Mouse (Mus musculus) limb, embryonic 13.5 days (tissue): ENCODE results near the gene Uts2b. TPM values are rescaled to one million over a fixed set of nuclear protein-coding genes. Genes with fewer than 3 reads are reported as not detected.
"Not testable (repeated sequence)": the region's sequence is repeated elsewhere in the genome, so short reads cannot be mapped to it uniquely, and the experiment has no call there.

Experiments used
- ATAC-seq: fragments of 200-750 bp; cut with Nextera tagmentation; 2 replicates; pipeline ENCODE4 v1.8.0; 2017; ENCODE audit warnings: low read depth, moderate number of reproducible peaks, moderate TSS enrichment; ENCODE audit not compliant: low FRiP score
- H3K27ac ChIP-seq: fragments of 300-500 bp; sonication (generic); 2 replicates; pipeline ENCODE4 v1.5.1; 2015; ENCODE audit warnings: inconsistent platforms, mild to moderate bottlenecking, moderate library complexity
- H3K27me3 ChIP-seq: fragments of 300-500 bp; sonication (generic); 2 replicates; pipeline ENCODE4 v1.6.1; 2015; ENCODE audit warnings: mild to moderate bottlenecking, inconsistent platforms
- H3K36me3 ChIP-seq: fragments of 300-500 bp; sonication (generic); 2 replicates; pipeline ENCODE4 v1.6.1; 2015; ENCODE audit warnings: inconsistent platforms, mild to moderate bottlenecking, moderate library complexity
- H3K4me1 ChIP-seq: fragments of 300-500 bp; sonication (generic); 2 replicates; pipeline ENCODE4 v1.6.1; 2015; ENCODE audit warnings: inconsistent platforms
- H3K4me2 ChIP-seq: fragments of 300-500 bp; sonication (generic); replicated peaks from 2 replicates; pipeline ENCODE4 v1.6.1; 2015; ENCODE audit warnings: inconsistent platforms, mild to moderate bottlenecking, moderate library complexity
- H3K4me3 ChIP-seq: fragments of 300-500 bp; sonication (generic); 2 replicates; pipeline ENCODE4 v1.5.1; 2015; ENCODE audit warnings: moderate library complexity, mild to moderate bottlenecking, inconsistent platforms
- H3K9ac ChIP-seq: fragments of 300-500 bp; sonication (generic); 2 replicates; pipeline ENCODE4 v1.6.1; 2015; ENCODE audit warnings: mild to moderate bottlenecking, inconsistent platforms
- H3K9me3 ChIP-seq: fragments of 300-500 bp; sonication (generic); 2 replicates; pipeline ENCODE4 v1.6.1; 2016; ENCODE audit warnings: inconsistent platforms
- WGBS: fragments of 180-500 bp; shearing (Covaris S2); methylation state at CpG from one replicate; pipeline ENCODE4 v1.1.7; 2015; 5-methylcytosine and 5-hydroxymethylcytosine counted together
- polyA plus RNA-seq: library from polyadenylated mRNA; unstranded; fragments of >200 nt; fragmentation: Nextera tagmentation; extraction: Ambion mirVana; gene quantifications from 2 replicates; pipeline ENCODE4 v1.2.1, GENCODE M21; 2015

The Uts2b gene
- polyA plus RNA-seq, 1 experiment from 2014 or later = 1.1 TPM

DNA sequence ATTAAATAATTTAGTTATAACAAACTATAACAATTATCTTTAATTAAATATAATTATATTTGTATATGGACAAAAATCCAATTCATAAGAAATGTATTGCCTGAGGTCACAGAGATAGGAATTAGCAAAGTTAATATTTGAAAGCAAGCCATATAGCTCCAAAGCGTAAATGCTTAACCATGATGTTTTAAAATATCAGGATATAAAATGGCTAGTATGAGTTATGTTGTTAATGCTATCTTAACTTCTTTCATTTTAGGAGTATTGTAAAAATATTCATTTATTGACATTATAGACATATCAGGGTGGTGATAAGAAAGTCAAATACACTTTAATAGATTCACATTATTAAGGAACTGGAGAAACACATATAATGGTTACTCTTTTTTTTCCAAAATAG is 10.0 kb downstream of the Uts2b start:
- Histone ChIP-seq H3K4me3 (no peak overlapping the region), H3K27me3 (no peaks in the 10 kb centered on the region)
- no peak for ATAC-seq

DNA sequence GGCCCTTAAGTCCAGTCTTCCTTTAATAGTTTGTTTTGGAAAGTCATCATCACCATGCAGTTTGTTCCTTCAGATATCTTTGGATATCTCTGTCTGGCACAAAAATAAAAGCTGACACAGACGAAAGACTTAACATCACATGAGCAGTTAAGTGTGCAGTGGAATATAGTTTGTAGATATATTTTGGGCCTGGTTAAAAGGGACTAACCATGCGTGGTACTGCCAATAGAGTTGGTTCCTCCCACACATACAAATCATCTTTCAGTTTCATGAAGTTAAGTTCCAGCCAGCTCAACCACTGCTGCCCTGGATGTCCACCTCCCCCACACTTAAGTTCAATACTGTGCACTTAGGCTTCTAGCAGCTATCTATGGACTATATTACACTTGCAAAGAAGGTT is 15.6 kb downstream of the Uts2b start:
- H3K36me3 ChIP-seq = no peaks in the 10 kb centered on the region
- WGBS = 83% methylated on average over 2 of the region's 2 CpGs
- H3K27me3 ChIP-seq = no peaks in the 10 kb centered on the region
- no peak overlapping the region for H3K27ac ChIP-seq
- no peak overlapping the region for H3K9ac ChIP-seq
- no peaks in the 10 kb centered on the region for H3K9me3 ChIP-seq
- ATAC-seq = no peak
- no peak overlapping the region for H3K4me2 ChIP-seq
- H3K4me1 ChIP-seq = no peaks in the 10 kb centered on the region
- no peak overlapping the region for H3K4me3 ChIP-seq

More for the DNA sequence above, 10.0 kb downstream of the Uts2b start:
- Histone ChIP-seq H3K36me3 (no peaks in the 10 kb centered on the region), H3K4me2 (no peak overlapping the region), H3K9me3 (no peaks in the 10 kb centered on the region), H3K9ac (no peak overlapping the region), H3K27ac (no peak overlapping the region), H3K4me1 (no peaks in the 10 kb centered on the region)
- 95% methylated on average over 1 of the region's 1 CpGs for WGBS

DNA sequence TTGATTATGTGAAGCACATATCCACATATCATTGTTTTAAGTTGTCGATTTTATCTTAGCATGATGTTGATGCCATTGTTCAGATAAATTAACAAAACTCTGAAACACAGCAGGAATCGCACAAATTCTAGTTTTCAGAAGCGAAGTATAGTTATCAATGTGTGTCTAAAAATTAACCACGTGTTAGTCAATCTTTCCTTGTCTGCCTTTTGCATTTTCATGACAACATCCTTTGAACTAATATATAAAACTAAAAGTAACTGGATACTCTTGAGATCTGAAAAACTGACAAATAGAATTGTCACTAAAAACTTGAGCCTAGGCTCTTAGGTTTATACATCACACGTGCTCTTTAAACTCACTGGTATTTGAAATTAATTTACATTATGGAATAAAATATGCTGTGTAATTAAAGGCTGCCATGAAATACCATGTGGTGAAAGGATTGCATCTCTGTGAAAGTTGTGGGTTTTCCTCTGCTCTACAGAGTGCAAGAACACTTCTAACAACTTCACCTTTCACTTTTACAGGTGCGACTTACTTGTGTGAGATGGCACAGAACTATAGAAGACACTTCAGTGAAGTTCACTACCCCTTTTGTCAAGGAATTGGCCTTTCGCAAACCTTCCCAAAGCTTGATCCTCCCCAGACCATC is 20.0 kb downstream of the Uts2b start:
- Histone ChIP-seq H3K4me2 (no peak overlapping the region), H3K36me3 (no peaks in the 10 kb centered on the region), H3K27me3 (no peaks in the 10 kb centered on the region), H3K4me1 (no peaks in the 10 kb centered on the region), H3K4me3 (no peak overlapping the region), H3K27ac (no peak overlapping the region), H3K9ac (no peak overlapping the region), H3K9me3 (no peaks in the 10 kb centered on the region)
- no peak for ATAC-seq
- 85% methylated on average over 7 of the region's 7 CpGs for WGBS

DNA sequence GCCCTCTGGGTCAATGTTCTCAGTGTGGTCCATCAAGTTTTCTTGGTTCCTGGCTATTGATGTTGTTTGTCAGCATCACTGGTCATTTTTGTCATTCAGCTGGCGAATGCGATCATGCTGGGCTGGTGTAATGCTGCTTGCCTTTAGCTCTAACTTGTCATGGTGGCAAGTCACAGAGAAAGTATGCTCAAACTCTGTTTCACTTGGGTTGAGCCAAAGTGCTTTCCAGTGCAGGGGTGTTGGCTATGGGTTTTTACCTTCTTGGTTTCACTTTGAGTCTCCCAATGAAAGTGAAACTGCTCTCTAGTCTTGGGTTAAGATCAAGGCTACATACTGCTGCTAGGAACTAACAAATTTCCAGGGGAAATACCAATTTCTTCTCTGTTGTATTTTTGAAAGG is 20.8 kb downstream of the Uts2b start:
- H3K4me3 ChIP-seq = no peak overlapping the region
- no peak overlapping the region for H3K27ac ChIP-seq
- H3K36me3 ChIP-seq = no peaks in the 10 kb centered on the region
- no peak for ATAC-seq
- H3K4me1 ChIP-seq = no peaks in the 10 kb centered on the region
- WGBS = 93% methylated on average over 2 of the region's 2 CpGs
- H3K27me3 ChIP-seq = no peaks in the 10 kb centered on the region
- no peak overlapping the region for H3K9ac ChIP-seq
- no peaks in the 10 kb centered on the region for H3K9me3 ChIP-seq
- no peak overlapping the region for H3K4me2 ChIP-seq

DNA sequence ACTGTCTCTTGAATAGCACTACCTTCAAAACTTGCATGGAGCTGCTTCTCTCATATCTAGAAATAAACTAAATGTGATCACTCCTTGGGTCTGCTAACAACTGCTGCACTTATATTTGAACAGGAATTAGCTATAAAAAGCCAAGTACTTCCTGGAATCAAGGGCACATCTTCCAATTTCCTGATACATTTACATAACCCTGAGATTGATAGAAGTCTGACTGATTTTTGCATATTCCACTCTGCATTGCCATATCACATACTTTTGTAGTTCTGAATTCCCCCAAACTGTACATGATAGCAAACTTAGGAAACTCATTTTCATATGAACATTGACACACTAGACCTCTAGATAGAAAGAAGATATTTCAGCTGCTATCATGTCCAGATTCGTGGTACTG is 21.7 kb downstream of the Uts2b start:
- no peaks in the 10 kb centered on the region for H3K4me1 ChIP-seq
- H3K4me3 ChIP-seq = no peak overlapping the region
- no peak overlapping the region for H3K9ac ChIP-seq
- no peaks in the 10 kb centered on the region for H3K9me3 ChIP-seq
- no peak overlapping the region for H3K27ac ChIP-seq
- no peak for ATAC-seq
- WGBS = 71% methylated on average over 1 of the region's 1 CpGs
- no peaks in the 10 kb centered on the region for H3K36me3 ChIP-seq
- no peaks in the 10 kb centered on the region for H3K27me3 ChIP-seq
- H3K4me2 ChIP-seq = no peak overlapping the region

DNA sequence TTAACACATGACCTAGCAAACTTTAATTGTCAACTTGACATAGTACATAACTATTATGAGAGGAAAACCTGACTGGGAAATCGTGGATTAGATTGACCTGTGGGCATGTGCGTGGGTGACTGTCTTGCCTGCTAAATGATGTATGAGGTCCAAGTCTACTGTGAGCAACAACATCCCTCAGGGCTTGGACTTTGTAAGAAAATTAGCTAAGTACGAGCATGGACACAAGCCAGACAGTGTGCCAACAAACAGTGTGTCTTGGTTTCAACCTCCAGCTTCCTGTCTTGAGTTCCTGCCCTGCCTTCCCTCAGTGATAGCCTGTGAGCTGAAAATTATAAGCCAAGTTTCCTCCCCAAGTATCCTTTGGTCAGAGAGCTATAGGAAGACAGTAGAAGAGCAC is 22.5 kb downstream of the Uts2b start:
- Histone ChIP-seq H3K4me1 (no peaks in the 10 kb centered on the region), H3K27me3 (no peaks in the 10 kb centered on the region), H3K9ac (no peak overlapping the region), H3K4me2 (no peak overlapping the region), H3K9me3 (no peaks in the 10 kb centered on the region), H3K36me3 (no peaks in the 10 kb centered on the region), H3K4me3 (no peak overlapping the region), H3K27ac (no peak overlapping the region)
- no peak for ATAC-seq
- WGBS = 67% methylated on average over 3 of the region's 3 CpGs

DNA sequence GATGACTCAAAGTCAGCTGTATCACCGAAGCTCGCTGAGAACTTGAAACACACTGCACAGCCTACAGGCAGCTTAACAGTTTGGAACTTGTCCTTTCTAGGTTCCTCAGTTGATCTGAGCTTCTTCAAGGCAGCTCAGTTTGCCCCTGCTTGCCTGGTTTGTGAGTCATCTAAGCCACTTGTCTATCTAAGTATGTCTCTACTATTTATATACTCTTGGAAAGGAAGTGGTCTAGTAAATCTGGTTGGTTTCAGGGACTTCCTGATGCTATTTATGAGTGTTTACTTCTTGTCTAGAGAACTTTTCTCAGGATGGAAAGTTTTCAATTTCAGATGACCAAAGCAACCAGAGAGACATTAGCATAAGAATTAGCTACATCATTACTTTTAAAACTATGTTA is 43.6 kb downstream of the Uts2b start:
- no peak for ATAC-seq
- Histone ChIP-seq H3K36me3 (no peaks in the 10 kb centered on the region), H3K4me1 (no peaks in the 10 kb centered on the region), H3K4me2 (no peak overlapping the region), H3K27ac (no peak overlapping the region), H3K9ac (no peak overlapping the region), H3K9me3 (0 out of 2 replicates have a peak, but pooled peaks cover 3% of the 10 kb centered on the region), H3K4me3 (no peak overlapping the region), H3K27me3 (no peaks in the 10 kb centered on the region)
- WGBS = 94% methylated on average over 2 of the region's 2 CpGs

DNA sequence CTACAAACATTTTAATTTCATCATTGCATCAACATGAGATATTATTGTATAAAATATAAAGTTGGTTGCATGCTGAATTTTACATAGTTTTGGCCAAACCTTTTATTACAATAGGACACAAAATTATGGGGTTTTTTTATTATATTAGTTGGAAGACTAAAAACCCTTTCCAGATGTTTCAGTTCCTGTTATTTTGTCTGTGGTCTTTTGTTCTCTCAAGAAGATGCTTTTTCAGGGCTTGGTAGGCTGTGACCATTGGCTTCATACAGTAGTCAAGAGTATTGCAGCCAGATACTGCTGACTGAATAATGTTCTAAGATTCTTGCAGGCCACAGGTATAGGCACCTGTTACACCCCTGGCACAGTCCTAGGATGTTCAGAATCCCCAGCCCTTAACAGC is 48.0 kb downstream of the Uts2b start:
- Histone ChIP-seq H3K9me3 (0 out of 2 replicates have a peak, but pooled peaks cover 3% of the 10 kb centered on the region), H3K27ac (no peak overlapping the region), H3K4me1 (no peaks in the 10 kb centered on the region), H3K36me3 (no peaks in the 10 kb centered on the region), H3K9ac (no peak overlapping the region), H3K4me2 (no peak overlapping the region), H3K27me3 (no peaks in the 10 kb centered on the region), H3K4me3 (no peak overlapping the region)
- no peak for ATAC-seq

DNA sequence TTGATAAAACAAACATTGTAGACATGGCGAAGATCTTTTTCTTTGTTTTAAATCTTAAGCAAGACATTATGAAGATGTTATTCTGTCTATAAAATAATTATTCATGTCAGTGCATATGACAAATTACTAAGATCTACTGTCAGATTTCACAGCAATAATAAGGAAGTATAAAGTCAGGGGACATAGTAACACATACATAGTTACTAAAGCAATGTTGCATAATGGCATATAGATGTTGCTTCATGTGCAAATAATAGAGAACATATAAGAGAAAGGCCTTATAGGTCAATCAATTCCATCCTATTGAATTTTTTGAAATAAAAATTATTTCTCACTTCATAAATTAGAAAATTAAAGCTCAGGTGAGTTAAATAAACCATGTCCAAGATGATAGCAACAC is 50.9 kb downstream of the Uts2b start:
- H3K9me3 ChIP-seq = no peaks in the 10 kb centered on the region
- no peaks in the 10 kb centered on the region for H3K36me3 ChIP-seq
- no peak overlapping the region for H3K9ac ChIP-seq
- H3K27ac ChIP-seq = no peak overlapping the region
- H3K27me3 ChIP-seq = no peaks in the 10 kb centered on the region
- H3K4me3 ChIP-seq = no peak overlapping the region
- no peaks in the 10 kb centered on the region for H3K4me1 ChIP-seq
- no peak overlapping the region for H3K4me2 ChIP-seq
- no peak for ATAC-seq
- whole genome bisulfite sequencing = 83% methylated on average over 1 of the region's 1 CpGs

DNA sequence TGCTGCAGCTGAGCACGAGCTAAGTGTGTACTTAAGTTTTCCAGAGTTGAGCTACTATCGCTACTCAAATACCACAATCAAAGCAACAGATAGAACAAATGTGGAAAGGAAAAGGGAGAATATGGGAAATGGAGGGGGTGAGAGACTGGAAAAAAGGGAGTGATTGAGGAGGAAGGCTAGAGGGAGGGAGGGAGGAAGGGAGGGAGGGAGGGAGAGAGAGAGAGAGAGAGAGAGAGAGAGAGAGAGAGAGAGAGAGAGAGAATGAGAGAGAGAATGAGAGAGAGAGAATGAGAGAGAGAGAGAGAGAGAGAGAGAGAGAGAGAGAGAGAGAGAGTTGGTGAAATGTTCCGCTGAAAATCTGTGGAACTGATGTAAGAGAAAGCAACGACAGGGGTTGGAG is 62.9 kb downstream of the Uts2b start, which contains the start of gene Ostn:
Gene Ostn, plus strand, starts transcription at position 301 of the 400 bp plus-strand sequence.
- not testable (repeated sequence) for H3K27me3 ChIP-seq, H3K4me1 ChIP-seq, ATAC-seq, H3K4me3 ChIP-seq, H3K4me2 ChIP-seq, H3K36me3 ChIP-seq, H3K27ac ChIP-seq, H3K9ac ChIP-seq, H3K9me3 ChIP-seq
- WGBS = 64% methylated on average over 4 of the region's 4 CpGs

Other genes starting within 250 kb of the Uts2b start
- 2.1 and 2.6 TPM in 2 replicates for gene Ostn, start 62.8 kb downstream of the Uts2b start, polyA plus RNA-seq
- gene Ccdc50, start 18.6 kb upstream of the Uts2b start, polyA plus RNA-seq = 39.5 and 46.1 TPM in 2 replicates